Comparison of ENCODE assay signal across 8 mouse cellular contexts in genomic region chr15:79834130-79834880, GRCm38 (mm10). TPM values are rescaled to one million over a fixed set of nuclear protein-coding genes. Genes with fewer than 3 reads are reported as not detected.
DNase-seq lines count a peak whose midpoint lies in the region; ATAC-seq lines count a peak whose summit lies in the region.

Gene Npcd (minus strand): TSS chr15:79834237.
Gene Cbx6 (minus strand): TSS chr15:79834688.

- H3K4me3 ChIP-seq in hindbrain, embryonic 10.5 days = peak within 1 kb of the TSS; percentile 86
- peak within 1 kb of the TSS; percentile 84 for H3K4me3 ChIP-seq in lung, embryonic 16.5 days (ENCODE audit: low read length)

- peak; percentile 98 for DNase-seq in Muller cell, postnatal 12 days (ENCODE audit: inconsistent ontology term)
- peak; percentile 97 for DNase-seq in cerebellum, adult 9-10 months
- peak; percentile 97 for DNase-seq in hindbrain, embryonic 10.5 days (ENCODE audit: low spot score)
- peak; percentile 97 for DNase-seq in layer of hippocampus, adult 9-11 months
- DNase-seq in ovary, postnatal 14 days (ENCODE audit: low spot score) = peak; percentile 98
- DNase-seq in thymus, postnatal 10 days (ENCODE audit: low spot score in 2 of 2) = peak; percentile 96 to 98

- H3K4me1 ChIP-seq in hindbrain, embryonic 10.5 days (replicated peaks) = peaks cover 57% of the 10 kb centered on the region
- H3K4me1 ChIP-seq in lung, embryonic 16.5 days (replicated peaks; ENCODE audit: control insufficient read depth, insufficient read depth, low read length) = peaks cover 23% of the 10 kb centered on the region

- peak within 1 kb of the TSS; percentile 93 for H3K9ac ChIP-seq in lung, embryonic 16.5 days (ENCODE audit: low read length)

- no peaks in the 10 kb centered on the region for H3K27me3 ChIP-seq in hindbrain, embryonic 10.5 days (ENCODE audit: insufficient read depth, poor library complexity, severe bottlenecking)
- H3K27me3 ChIP-seq in lung, embryonic 16.5 days (ENCODE audit: control insufficient read depth, insufficient read depth, low read depth, low read length) = no peaks in the 10 kb centered on the region

- peak; percentile 66 for ATAC-seq in frontal cortex, adult (ENCODE audit: low TSS enrichment)
- ATAC-seq in lung, embryonic 16.5 days (ENCODE audit: low read depth) = peak; percentile 93

- H3K4me2 ChIP-seq in lung, embryonic 16.5 days (ENCODE audit: low read depth, low read length) = peak within 1 kb of the TSS; percentile 90

- H3K27ac ChIP-seq in hindbrain, embryonic 10.5 days = peak within 1 kb of the TSS; percentile 97
- H3K27ac ChIP-seq in lung, embryonic 16.5 days (ENCODE audit: low read length) = peak within 1 kb of the TSS; percentile 95

- WGBS in hindbrain, embryonic 10.5 days = under 1% methylated on average over 58 of the region's 58 CpGs
- WGBS in lung, embryonic 16.5 days = under 1% methylated on average over 58 of the region's 58 CpGs

- H3K36me3 ChIP-seq in hindbrain, embryonic 10.5 days = peaks cover 8% of the 10 kb centered on the region
- no peaks in the 10 kb centered on the region for H3K36me3 ChIP-seq in lung, embryonic 16.5 days (ENCODE audit: control insufficient read depth, insufficient read depth, low read length)

- no peaks in the 10 kb centered on the region for H3K9me3 ChIP-seq in hindbrain, embryonic 10.5 days
- no peaks in the 10 kb centered on the region for H3K9me3 ChIP-seq in lung, embryonic 16.5 days (ENCODE audit: control insufficient read depth, low read length)

RNA-seq across cellular contexts. Expression of gene Npcd, which starts in this region (rescaled TPM):
- 0.14 and 0.17 TPM in 2 replicates for polyA plus RNA-seq in hindbrain, embryonic 10.5 days (2016; fragmentation: Nextera tagmentation; extraction: Ambion mirVana)
- 0.39 and 0.60 TPM in 2 replicates for polyA plus RNA-seq in lung, embryonic 16.5 days (2015; fragmentation: Nextera tagmentation; extraction: Ambion mirVana)

RNA-seq across cellular contexts. Expression of gene Cbx6, which starts in this region (rescaled TPM):
- polyA plus RNA-seq in hindbrain, embryonic 10.5 days (2016; fragmentation: Nextera tagmentation; extraction: Ambion mirVana) = 20.7 and 26.1 TPM in 2 replicates
- 73.5 and 80.7 TPM in 2 replicates for polyA plus RNA-seq in lung, embryonic 16.5 days (2015; fragmentation: Nextera tagmentation; extraction: Ambion mirVana)

Comparison
In these comparisons a context has a peak if more than half of its experiments do, and no peak if none do; other contexts are left out.
1. Peak in every context shown above with its lines: DNase-seq, ATAC-seq, H3K4me3 ChIP-seq and H3K27ac ChIP-seq.